Mouse (Mus musculus): ENCODE measurements around the gene Aplp2.

Aplp2 gene

GRCm38 (mm10) chr9:31130357-31131204, 81.0 kb downstream of the Aplp2 start:
- in situ Hi-C loops (cut with MseI, MboI): no loop called here

- in situ Hi-C loops (cut with MseI, MboI): no loop called here
These were observed 81.7 kb downstream of the Aplp2 start for GRCm38 (mm10) chr9:31129956-31130355.

- in situ Hi-C loops (cut with MseI, MboI): no loop called here
These were observed 83.6 kb downstream of the Aplp2 start for GRCm38 (mm10) chr9:31127876-31128465.

- in situ Hi-C loops (cut with MseI, MboI): no loop called here
These were observed 85.5 kb downstream of the Aplp2 start for GRCm38 (mm10) chr9:31126079-31126478.

- in situ Hi-C loops (cut with MseI, MboI): no loop called here
These were observed 89.1 kb downstream of the Aplp2 start for GRCm38 (mm10) chr9:31122464-31123030.

- in situ Hi-C loops (cut with MseI, MboI): no loop called here
These were observed 91.1 kb downstream of the Aplp2 start for GRCm38 (mm10) chr9:31120533-31120915.

- in situ Hi-C loops (cut with MseI, MboI): no loop called here
These were observed 91.6 kb downstream of the Aplp2 start for GRCm38 (mm10) chr9:31119882-31120532.

GRCm38 (mm10) chr9:31119405-31119804, 92.2 kb downstream of the Aplp2 start:
- in situ Hi-C loops (cut with MseI, MboI): no loop called here

- in situ Hi-C loops (cut with MseI, MboI): no loop called here
These were observed 92.9 kb downstream of the Aplp2 start for GRCm38 (mm10) chr9:31118520-31119298.

GRCm38 (mm10) chr9:31117488-31117887, 94.1 kb downstream of the Aplp2 start:
- in situ Hi-C loops (cut with MseI, MboI): no loop called here

GRCm38 (mm10) chr9:31117088-31117487, 94.5 kb downstream of the Aplp2 start:
- in situ Hi-C loops (cut with MseI, MboI): no loop called here

GRCm38 (mm10) chr9:31115586-31115985, 96.0 kb downstream of the Aplp2 start:
- in situ Hi-C loops (cut with MseI, MboI): no loop called here

GRCm38 (mm10) chr9:31108464-31108863, 103.2 kb downstream of the Aplp2 start:
- in situ Hi-C loops (cut with MseI, MboI): no loop called here
